Mouse (Mus musculus) kidney, embryonic 15.5 days (tissue): Measurements from ENCODE around the gene Dlec1. TPM values are rescaled to one million over a fixed set of nuclear protein-coding genes. Genes with fewer than 3 reads are reported as not detected.

Experiments
- ATAC-seq: fragments of 200-750 bp; cut with Nextera tagmentation; replicated peaks from 2 replicates; pipeline ENCODE4 v1.8.0; 2017; ENCODE audit warnings: moderate TSS enrichment; ENCODE audit not compliant: low FRiP score
- H3K27ac ChIP-seq: fragments of 300-500 bp; sonication (generic); 2 replicates; pipeline ENCODE4 v1.5.1; 2015; ENCODE audit warnings: mild to moderate bottlenecking, inconsistent platforms
- H3K27me3 ChIP-seq: fragments of 300-500 bp; sonication (generic); 2 replicates; pipeline ENCODE4 v1.6.1; 2015; ENCODE audit warnings: inconsistent platforms
- H3K36me3 ChIP-seq: fragments of 300-500 bp; sonication (generic); 2 replicates; pipeline ENCODE4 v1.6.1; 2015; ENCODE audit warnings: inconsistent platforms
- H3K4me1 ChIP-seq: fragments of 300-500 bp; sonication (generic); 2 replicates; pipeline ENCODE4 v1.6.1; 2015; ENCODE audit warnings: inconsistent platforms
- H3K4me2 ChIP-seq: fragments of 300-500 bp; sonication (generic); 2 replicates; pipeline ENCODE4 v1.6.1; 2015; ENCODE audit warnings: moderate library complexity, mild to moderate bottlenecking, inconsistent platforms
- H3K4me3 ChIP-seq: fragments of 300-500 bp; sonication (generic); replicated peaks from 2 replicates; pipeline ENCODE4 v1.5.1; 2015; ENCODE audit warnings: mild to moderate bottlenecking, inconsistent platforms
- H3K9ac ChIP-seq: fragments of 300-500 bp; sonication (generic); 2 replicates; pipeline ENCODE4 v1.6.1; 2015; ENCODE audit warnings: mild to moderate bottlenecking, inconsistent platforms
- H3K9me3 ChIP-seq: fragments of 300-500 bp; sonication (generic); replicated peaks from 2 replicates; pipeline ENCODE4 v1.6.1; 2016; ENCODE audit warnings: inconsistent platforms
- WGBS: fragments of 180-500 bp; shearing (Covaris S2); methylation state at CpG from one replicate; pipeline ENCODE4 v1.1.7; 2015; ENCODE audit warnings: mixed read lengths; 5-methylcytosine and 5-hydroxymethylcytosine counted together
- polyA plus RNA-seq: library from polyadenylated mRNA; unstranded; fragments of >200 nt; fragmentation: Nextera tagmentation; extraction: Ambion mirVana; gene quantifications from 2 replicates; pipeline ENCODE4 v1.2.1, GENCODE M21; 2015

The Dlec1 gene
- polyA plus RNA-seq, 1 experiment from 2014 or later, result 6.2 TPM

DNA sequence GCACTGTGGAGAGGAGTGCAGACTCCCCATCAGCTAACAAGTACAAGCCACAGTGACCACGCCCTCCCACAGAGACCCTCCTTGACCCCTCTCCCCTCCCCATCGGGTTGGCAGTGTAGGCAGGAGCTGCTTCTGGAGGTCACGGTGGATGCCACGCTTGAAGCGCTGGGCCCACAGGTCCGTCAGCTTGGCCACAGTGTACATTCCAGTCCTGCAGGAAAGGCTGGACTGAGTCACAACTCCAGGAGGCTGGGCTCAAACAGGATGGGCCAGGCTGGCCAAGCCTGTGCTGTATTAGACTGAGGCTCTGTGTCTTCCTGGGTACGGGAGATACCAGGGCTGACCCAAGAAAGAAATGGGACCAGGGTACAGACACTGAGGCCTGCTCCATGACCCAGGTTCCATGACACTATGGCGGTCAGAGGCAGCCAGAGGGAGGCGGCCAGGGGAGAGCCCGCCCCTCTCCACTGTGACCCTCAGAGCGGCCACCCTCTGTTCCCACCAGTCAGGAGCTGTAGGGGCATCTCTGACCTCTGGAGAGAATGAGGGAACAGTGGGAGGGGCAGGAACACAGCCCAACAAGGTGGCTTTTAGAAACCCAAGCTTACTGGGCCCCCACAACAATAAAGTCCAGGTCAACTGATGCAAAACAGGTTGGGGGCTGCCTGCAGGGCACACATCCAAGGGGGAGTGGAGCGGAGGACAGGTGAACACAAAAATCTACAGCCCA is 10.5 kb upstream of the Dlec1 start:
- Histone ChIP-seq H3K4me2 (peak overlapping the region; percentile 93), H3K27ac (no peak overlapping the region), H3K9ac (no peak overlapping the region), H3K9me3 (no peaks in the 10 kb centered on the region), H3K4me1 (peaks cover 59% of the 10 kb centered on the region), H3K27me3 (peaks cover 17% of the 10 kb centered on the region; the same call in 1 of the 2 replicates), H3K4me3 (peak overlapping the region; percentile 61), H3K36me3 (no peaks in the 10 kb centered on the region)
- ATAC-seq, result no peak
- 63% methylated on average over 12 of the region's 12 CpGs for WGBS

- H3K4me2 ChIP-seq, result peak overlapping the region; percentile 93
- peak overlapping the region; percentile 61 for H3K4me3 ChIP-seq
- H3K9me3 ChIP-seq, result no peaks in the 10 kb centered on the region
- H3K9ac ChIP-seq, result peak overlapping the region; percentile 56
- H3K27me3 ChIP-seq, result peaks cover 17% of the 10 kb centered on the region; the same call in 1 of the 2 replicates
- H3K36me3 ChIP-seq, result no peaks in the 10 kb centered on the region
- H3K4me1 ChIP-seq, result peaks cover 51% of the 10 kb centered on the region
- no peak for ATAC-seq
- 3% methylated on average over 45 of the region's 45 CpGs for WGBS
- peak overlapping the region; percentile 29; the same call in 1 of the 2 replicates for H3K27ac ChIP-seq
Measured at GRCm38 (mm10) chr9:119092473-119093418, 9.5 kb upstream of the Dlec1 start.

- WGBS, result 9% methylated on average over 45 of the region's 45 CpGs
- Histone ChIP-seq H3K4me3 (peak within 1 kb of the TSS; percentile 61), H3K9ac (peak within 1 kb of the TSS; percentile 56), H3K9me3 (no peaks in the 10 kb centered on the region), H3K27ac (peak within 1 kb of the TSS; percentile 52), H3K4me1 (peaks cover 44% of the 10 kb centered on the region), H3K4me2 (peak within 1 kb of the TSS; percentile 93), H3K27me3 (peaks cover 17% of the 10 kb centered on the region; the same call in 1 of the 2 replicates), H3K36me3 (no peaks in the 10 kb centered on the region)
- peak; percentile 89 for ATAC-seq
Measured at GRCm38 (mm10) chr9:119093419-119094295, 8.6 kb upstream of the Dlec1 start, which contains the start of gene Plcd1. TSS of gene Plcd1 (minus strand) at chr9:119093502.

GRCm38 (mm10) chr9:119094462-119095109 is 7.7 kb upstream of the Dlec1 start:
- Histone ChIP-seq H3K4me2 (no peak overlapping the region), H3K9me3 (no peaks in the 10 kb centered on the region), H3K36me3 (no peaks in the 10 kb centered on the region), H3K4me3 (no peak overlapping the region), H3K27ac (no peak overlapping the region), H3K27me3 (peaks cover 17% of the 10 kb centered on the region; the same call in 1 of the 2 replicates), H3K4me1 (peaks cover 38% of the 10 kb centered on the region), H3K9ac (no peak overlapping the region)
- ATAC-seq, result no peak
- 83% methylated on average over 13 of the region's 13 CpGs for WGBS

DNA sequence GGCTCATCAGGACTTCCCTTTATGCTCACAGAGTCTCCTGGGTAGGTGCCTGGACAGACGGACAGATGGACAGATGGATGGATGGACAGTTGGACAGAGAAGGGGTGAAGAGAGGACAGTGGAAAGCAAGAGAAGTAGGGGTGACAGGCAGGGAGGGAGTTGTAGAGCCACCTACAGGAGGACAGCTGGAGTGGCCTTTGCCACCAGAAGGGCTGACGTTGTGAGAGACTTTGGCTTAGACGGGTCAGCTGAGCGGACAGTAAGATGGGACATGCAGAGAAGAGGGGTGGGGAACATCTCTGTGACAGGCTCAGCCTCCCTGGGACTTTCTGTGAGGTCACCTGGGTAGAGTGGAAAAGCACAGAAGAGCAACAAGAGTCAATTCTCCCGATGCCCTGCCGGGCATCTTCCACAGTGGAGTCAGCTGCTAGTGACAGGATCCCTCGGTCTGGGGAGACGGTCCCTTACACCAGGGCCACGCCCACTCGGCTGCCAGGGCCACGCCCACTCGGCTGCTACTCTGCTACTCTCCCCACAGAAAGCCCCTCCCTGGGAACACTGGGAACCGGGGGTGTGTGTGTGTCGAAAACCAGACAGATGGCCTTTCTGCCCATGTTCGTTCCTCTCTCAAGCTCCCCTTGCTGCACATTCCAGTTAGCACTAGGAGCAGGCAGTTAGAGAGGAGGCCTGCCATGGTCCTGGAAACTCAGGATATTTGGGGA is 1.9 kb upstream of the Dlec1 start:
- 17% methylated on average over 15 of the region's 15 CpGs for WGBS
- H3K36me3 ChIP-seq, result no peaks in the 10 kb centered on the region
- no peaks in the 10 kb centered on the region for H3K9me3 ChIP-seq
- no peak overlapping the region for H3K4me3 ChIP-seq
- peaks cover 6% of the 10 kb centered on the region; the same call in 1 of the 2 replicates for H3K27me3 ChIP-seq
- H3K9ac ChIP-seq, result no peak overlapping the region
- ATAC-seq, result peak; percentile 13; the same call in 1 of the 2 replicates
- no peak overlapping the region for H3K4me2 ChIP-seq
- no peak overlapping the region for H3K27ac ChIP-seq
- peaks cover 30% of the 10 kb centered on the region for H3K4me1 ChIP-seq

GRCm38 (mm10) chr9:119102783-119103113 is 470 bp downstream of the Dlec1 start:
- Histone ChIP-seq H3K4me2 (peak overlapping the region; percentile 93), H3K4me1 (peaks cover 22% of the 10 kb centered on the region), H3K27me3 (peaks cover 6% of the 10 kb centered on the region; the same call in 1 of the 2 replicates), H3K9ac (peak overlapping the region; percentile 39), H3K27ac (no peak overlapping the region), H3K9me3 (no peaks in the 10 kb centered on the region), H3K36me3 (no peaks in the 10 kb centered on the region), H3K4me3 (peak overlapping the region; percentile 66)
- ATAC-seq, result peak; percentile 10; the same call in 1 of the 2 replicates
- WGBS, result 3% methylated on average over 19 of the region's 19 CpGs

- no peaks in the 10 kb centered on the region for H3K9me3 ChIP-seq
- H3K27ac ChIP-seq, result no peak overlapping the region
- H3K4me3 ChIP-seq, result no peak overlapping the region
- peaks cover 6% of the 10 kb centered on the region; the same call in 1 of the 2 replicates for H3K27me3 ChIP-seq
- H3K4me2 ChIP-seq, result no peak overlapping the region
- H3K9ac ChIP-seq, result no peak overlapping the region
- H3K4me1 ChIP-seq, result peaks cover 21% of the 10 kb centered on the region
- H3K36me3 ChIP-seq, result no peaks in the 10 kb centered on the region
- 86% methylated on average over 4 of the region's 4 CpGs for WGBS
- no peak for ATAC-seq
Measured at GRCm38 (mm10) chr9:119107566-119107965, 5.3 kb downstream of the Dlec1 start.

GRCm38 (mm10) chr9:119109685-119110353 is 7.5 kb downstream of the Dlec1 start:
- Histone ChIP-seq H3K4me3 (no peak overlapping the region), H3K4me2 (no peak overlapping the region), H3K9ac (no peak overlapping the region), H3K4me1 (peaks cover 12% of the 10 kb centered on the region), H3K27ac (no peak overlapping the region), H3K27me3 (no peaks in the 10 kb centered on the region), H3K9me3 (no peaks in the 10 kb centered on the region), H3K36me3 (no peaks in the 10 kb centered on the region)
- 70% methylated on average over 12 of the region's 12 CpGs for WGBS
- ATAC-seq, result no peak

GRCm38 (mm10) chr9:119110640-119111039 is 8.4 kb downstream of the Dlec1 start:
- no peak for ATAC-seq
- peaks cover 12% of the 10 kb centered on the region for H3K4me1 ChIP-seq

GRCm38 (mm10) chr9:119114911-119115310 is 12.6 kb downstream of the Dlec1 start:
- no peak overlapping the region for H3K9ac ChIP-seq
- no peaks in the 10 kb centered on the region for H3K36me3 ChIP-seq
- H3K9me3 ChIP-seq, result no peaks in the 10 kb centered on the region
- ATAC-seq, result no peak
- H3K27ac ChIP-seq, result no peak overlapping the region
- peaks cover 22% of the 10 kb centered on the region for H3K4me1 ChIP-seq
- WGBS, result 89% methylated on average over 17 of the region's 17 CpGs
- no peak overlapping the region for H3K4me2 ChIP-seq
- no peaks in the 10 kb centered on the region for H3K27me3 ChIP-seq
- H3K4me3 ChIP-seq, result no peak overlapping the region

More at GRCm38 (mm10) chr9:119110640-119111039, 8.4 kb downstream of the Dlec1 start:
- Histone ChIP-seq H3K4me2 (no peak overlapping the region), H3K4me3 (no peak overlapping the region), H3K36me3 (no peaks in the 10 kb centered on the region), H3K9me3 (no peaks in the 10 kb centered on the region), H3K27me3 (no peaks in the 10 kb centered on the region), H3K27ac (peak overlapping the region; percentile 28; the same call in 1 of the 2 replicates), H3K9ac (no peak overlapping the region)
- WGBS, result 44% methylated on average over 3 of the region's 3 CpGs
